Comparison of ENCODE assay signal across 7 mouse cellular contexts in the genomic region with DNA sequence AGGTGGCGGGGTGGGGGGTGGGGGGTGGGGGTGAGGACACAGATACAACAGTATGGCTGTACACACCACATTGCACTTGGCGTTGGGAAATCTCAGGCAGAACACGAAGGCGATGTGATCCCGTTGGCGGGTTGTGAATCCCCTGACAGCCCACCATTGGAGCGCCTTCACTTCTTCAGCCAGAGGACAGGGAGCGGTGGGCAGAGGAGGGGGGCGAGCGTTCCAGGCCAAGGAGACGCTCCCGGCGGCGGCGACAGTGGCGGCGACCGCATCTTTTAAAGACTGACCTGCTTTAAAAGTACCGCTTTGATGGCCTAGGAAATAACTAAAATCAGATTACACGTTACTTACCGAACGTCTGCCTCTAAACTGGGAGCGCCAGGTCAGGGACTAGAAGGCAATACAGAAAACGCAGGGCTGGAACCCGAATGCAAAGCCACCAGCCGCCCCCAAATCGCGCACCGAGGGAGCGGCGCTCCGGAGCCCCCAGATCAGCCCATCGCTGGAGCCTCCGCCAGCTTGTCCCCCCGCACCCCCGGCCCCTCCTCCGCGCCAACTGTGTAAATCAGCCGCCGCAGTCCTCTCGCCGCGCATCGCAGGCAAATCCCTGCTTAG. TPM values are rescaled to one million over a fixed set of nuclear protein-coding genes. Genes with fewer than 3 reads are reported as not detected.
DNase-seq lines count a peak whose midpoint lies in the region; ATAC-seq and TF ChIP-seq lines count a peak whose summit lies in the region.

Slitrk3 (minus strand) TSS at position 607 of the 615 bp plus-strand sequence.

- WGBS in forebrain, embryonic 15.5 days = under 1% methylated on average over 42 of the region's 44 CpGs

- H3K4me1 ChIP-seq in ES-E14 (ENCODE audit: control insufficient read depth in 2 of 2, insufficient read depth in 2 of 2, low read length in 2 of 2, poor library complexity in 1 of 2) = no peaks in the 10 kb centered on the region; a peak in 1 of 4 replicates
- H3K4me1 ChIP-seq in forebrain, embryonic 15.5 days = peaks cover 31% of the 10 kb centered on the region

- no peak within 1 kb of the TSS for H3K27ac ChIP-seq in ES-E14 (ENCODE audit: insufficient read depth, low read depth, low read length, poor library complexity, severe bottlenecking)
- H3K27ac ChIP-seq in forebrain, embryonic 15.5 days (replicated peaks) = peak within 1 kb of the TSS; percentile 87

- in situ Hi-C loops in ES-E14 (cut with MboI; ENCODE audit: low sequenced_read_pairs in 2 of 2, unreplicated experiment in 2 of 2) = no loop called here

- peak within 1 kb of the TSS; percentile 83 for H3K4me2 ChIP-seq in forebrain, embryonic 15.5 days (replicated peaks)

- H3K9ac ChIP-seq in ES-E14 (ENCODE audit: insufficient read depth, low read depth, low read length, poor library complexity, severe bottlenecking) = no peak within 1 kb of the TSS
- peak within 1 kb of the TSS; percentile 80 for H3K9ac ChIP-seq in forebrain, embryonic 15.5 days (replicated peaks)

- DNase-seq in ES-E14 (ENCODE audit: low read depth, low spot score) = no peak
- DNase-seq in left cerebral cortex, adult 8-10 months (ENCODE audit: low spot score in 2 of 2) = peak; percentile 52 to 62
- DNase-seq in neural tube, embryonic 10.5 days (ENCODE audit: extremely low spot score, low spot score) = peak; percentile 59
- DNase-seq in urinary bladder, adult 18-20 months (ENCODE audit: low spot score in 2 of 2) = no peak
- DNase-seq in thymus, postnatal 4 days = no peak

- H3K27me3 ChIP-seq in forebrain, embryonic 15.5 days = no peaks in the 10 kb centered on the region

- ATAC-seq in cerebellum, adult (ENCODE audit: insufficient number of reproducible peaks, low FRiP score, low TSS enrichment) = peak; percentile 36
- peak; percentile 68 for ATAC-seq in forebrain, embryonic 15.5 days (replicated peaks)

- H3K4me3 ChIP-seq in ES-E14 (ENCODE audit: insufficient read depth in 1 of 2, low read depth in 1 of 2, low read length in 2 of 2, poor library complexity in 1 of 2, severe bottlenecking in 1 of 2) = peak within 1 kb of the TSS; percentile 46 to 61
- H3K4me3 ChIP-seq in forebrain, embryonic 15.5 days = peak within 1 kb of the TSS; percentile 80

- H3K36me3 ChIP-seq in ES-E14 (ENCODE audit: control insufficient read depth, insufficient read depth, low read length, poor library complexity, severe bottlenecking) = no peaks in the 10 kb centered on the region
- H3K36me3 ChIP-seq in forebrain, embryonic 15.5 days = no peaks in the 10 kb centered on the region

- no peaks in the 10 kb centered on the region for H3K9me3 ChIP-seq in ES-E14 (ENCODE audit: control insufficient read depth, insufficient read depth, low read depth, low read length)
- no peaks in the 10 kb centered on the region for H3K9me3 ChIP-seq in forebrain, embryonic 15.5 days

TF ChIP-seq in ES-E14, 5 proteins besides CTCF, POLR2A, EP300 and RAD21:
- TF ChIP-seq ZC3H11A (IDR thresholded peaks at IDR 0.05; ENCODE audit: borderline replicate concordance, low read depth, low read length) (no peak), HCFC1 (IDR thresholded peaks at IDR 0.05; ENCODE audit: borderline replicate concordance, insufficient read depth, low read length) (no peak), ZNF384 (IDR thresholded peaks at IDR 0.05; ENCODE audit: low read depth, low read length) (no peak), CHD2 (IDR thresholded peaks at IDR 0.05; ENCODE audit: low read depth, low read length) (no peak), MAFK (IDR thresholded peaks at IDR 0.05; ENCODE audit: insufficient read depth, low read depth, low read length) (no peak)

RNA-seq across cellular contexts. Expression of gene Slitrk3, which starts in this region (rescaled TPM):
- total RNA-seq in ES-E14 (2012; rRNA removed) = 0.04 TPM in 1 of 2 replicates, not detected in the other
- polyA plus RNA-seq in forebrain, embryonic 15.5 days (2015; fragmentation: Nextera tagmentation; extraction: Ambion mirVana) = 13.9 and 17.2 TPM in 2 replicates
- 10 to 100 TPM; 56.2 to 68.8 (median 61.0) TPM for total RNA-seq in left cerebral cortex, adult 8-10 months (2022)

Comparison
In these comparisons a context has a peak if more than half of its experiments do, and no peak if none do; other contexts are left out.
1. RNA of gene Slitrk3 (total RNA-seq): 56.2 to 68.8 TPM in left cerebral cortex, adult 8-10 months; 0.04 TPM in ES-E14; every median in the first group is over 10 times any median in the second.
2. DNase-seq: peak in left cerebral cortex, adult 8-10 months (2 of 2) and neural tube, embryonic 10.5 days (single experiment); none in ES-E14 (single experiment), urinary bladder, adult 18-20 months (0 of 2) and thymus, postnatal 4 days (single experiment).